Mouse (Mus musculus) mesoderm, embryonic 11.5 days (tissue): ENCODE measurements around the gene Mastl.

Source experiments
- DNase-seq: peaks from one replicate; pipeline ENCODE4 v3.0.0-alpha.2; 2012; ENCODE audit warnings: low read depth, low spot score

Mastl gene

DNA sequence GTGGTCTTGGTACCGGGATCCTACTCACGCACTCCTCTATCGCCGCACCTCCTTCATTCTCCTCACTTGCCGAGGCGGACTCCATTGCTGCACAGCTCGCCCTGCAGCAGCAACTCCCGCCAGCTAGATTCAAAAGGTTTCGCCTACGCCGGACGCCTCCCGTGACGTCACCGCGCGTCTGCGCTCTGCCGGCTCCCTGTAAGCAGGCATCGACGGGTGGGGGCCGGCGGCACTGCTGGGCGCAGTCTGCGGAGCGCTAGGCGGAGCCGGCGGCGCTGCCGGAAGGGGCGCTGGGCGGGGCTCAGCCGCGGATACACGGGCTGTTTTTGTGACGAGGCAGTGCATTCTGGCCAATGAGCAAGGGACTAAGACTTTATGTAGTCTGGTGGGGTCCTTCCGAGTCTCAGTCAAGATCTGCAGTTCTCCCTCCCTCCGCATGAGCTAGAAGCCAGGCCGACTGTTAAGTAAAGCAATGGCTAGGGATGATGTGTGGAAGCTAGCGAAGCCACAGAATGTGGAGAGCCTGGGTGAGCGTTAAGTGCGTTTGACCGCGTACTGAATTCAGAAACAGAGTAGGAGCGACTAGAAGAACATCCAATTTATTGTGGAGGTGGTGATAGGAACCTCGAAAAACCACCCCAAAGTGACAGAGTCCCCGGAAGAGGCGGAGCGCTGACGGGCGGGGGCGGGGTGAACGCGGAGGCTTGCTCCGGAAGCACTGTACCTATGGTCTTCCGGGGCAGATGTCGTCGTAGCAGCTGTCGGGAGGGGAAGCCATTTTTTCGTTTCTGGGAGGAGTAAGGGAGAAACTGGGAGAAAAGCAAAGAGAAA, at the start of gene Mastl, which contains the start of gene Yme1l1:
Gene Mastl (minus strand): TSS at position 248 of the 831 bp plus-strand sequence.
Gene Yme1l1 (plus strand): TSS at position 593 of the 831 bp plus-strand sequence.
- peak; percentile 98 for DNase-seq

DNA sequence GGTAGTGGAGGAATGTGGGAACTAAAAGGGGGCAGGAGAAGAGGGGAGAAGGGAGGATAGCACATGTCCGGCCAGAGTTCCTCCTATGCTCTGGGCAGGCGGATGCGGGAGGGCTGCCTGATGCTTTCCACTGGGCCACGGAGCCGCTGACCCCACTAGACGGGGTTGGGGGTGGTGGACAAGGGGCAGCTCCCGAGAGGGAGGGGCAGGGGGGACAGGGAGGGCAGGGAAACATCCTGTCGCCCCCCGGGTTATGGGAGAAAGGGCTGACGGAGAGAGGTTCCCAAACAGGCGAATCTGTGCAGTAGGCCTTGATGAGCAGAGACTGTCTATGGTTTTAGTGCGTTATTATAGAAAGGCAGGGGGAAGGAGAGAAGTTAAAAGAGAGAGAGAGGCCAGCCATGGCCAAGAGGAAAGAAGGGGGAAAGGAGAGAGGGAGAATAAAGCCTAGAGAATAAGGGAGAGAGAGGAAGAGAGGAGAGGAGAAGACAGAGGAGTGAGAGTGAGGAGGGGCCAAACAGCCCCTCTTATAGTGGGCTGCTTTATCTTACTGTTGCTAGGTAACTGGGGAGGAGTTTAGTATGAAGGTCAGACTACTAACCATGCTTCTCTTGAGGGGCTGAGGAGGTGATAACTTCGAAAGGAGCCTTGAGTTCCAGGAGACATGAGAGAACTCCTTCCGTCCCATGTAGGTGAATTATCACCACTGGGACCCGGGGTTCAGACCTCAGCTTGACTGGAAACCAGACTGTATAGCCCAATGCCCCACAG, 47.3 kb upstream of the Mastl start:
- DNase-seq = no peak

DNA sequence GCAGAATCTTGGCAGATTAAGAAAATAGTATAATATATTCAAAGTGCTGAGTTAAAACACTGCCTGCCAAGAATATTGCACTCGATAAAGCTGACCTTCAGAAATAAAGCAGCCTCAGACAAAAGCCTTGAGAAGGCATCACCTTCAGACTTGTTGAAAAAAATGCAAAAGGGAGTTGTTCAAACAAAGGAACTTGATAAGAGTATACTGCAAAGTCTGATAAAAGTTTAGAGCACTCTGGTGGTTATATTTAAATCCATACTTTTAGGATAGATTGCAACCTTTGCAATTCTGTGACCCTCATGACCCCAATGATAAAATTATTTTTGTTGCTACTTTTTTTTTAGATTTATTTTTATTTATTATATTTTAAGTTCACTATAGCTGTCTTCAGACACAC, 45.2 kb upstream of the Mastl start:
- DNase-seq = no peak

DNA sequence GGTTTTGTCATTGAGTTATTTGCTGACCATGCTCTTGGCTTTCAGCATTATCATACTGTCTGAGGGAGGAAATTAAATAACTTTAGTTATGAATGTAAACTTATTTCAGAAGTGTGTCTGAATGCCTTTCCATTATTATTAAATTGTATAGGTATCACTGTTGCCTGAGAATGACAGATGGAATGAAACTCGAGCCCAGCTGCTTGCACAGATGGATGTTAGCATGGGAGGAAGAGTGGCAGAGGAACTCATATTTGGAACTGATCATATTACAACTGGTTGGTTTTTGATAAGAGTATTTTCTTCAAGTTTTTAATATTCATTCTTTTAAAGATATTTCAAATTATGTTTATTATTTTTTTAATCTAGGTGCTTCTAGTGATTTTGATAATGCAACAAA, 38.5 kb upstream of the Mastl start:
- DNase-seq = no peak

DNA sequence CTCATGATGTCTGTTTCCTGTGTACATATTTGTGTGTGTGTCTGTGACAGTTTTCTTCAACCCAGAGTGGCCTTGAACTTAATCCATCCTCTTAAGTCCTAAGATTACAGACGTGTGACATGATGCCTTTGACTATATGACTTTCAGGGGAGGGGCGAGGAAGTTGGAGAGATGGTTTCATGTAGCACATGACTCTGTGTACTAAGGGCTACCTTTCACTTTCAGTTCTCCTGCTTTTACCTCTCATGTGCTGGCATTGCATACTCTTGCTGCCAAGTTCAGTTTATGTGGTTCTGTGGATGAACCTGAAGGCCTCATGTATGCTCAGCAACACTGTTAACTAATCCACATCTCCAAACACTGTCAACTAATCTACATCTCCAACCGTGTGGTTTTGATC, 16.5 kb upstream of the Mastl start:
- DNase-seq = no peak

DNA sequence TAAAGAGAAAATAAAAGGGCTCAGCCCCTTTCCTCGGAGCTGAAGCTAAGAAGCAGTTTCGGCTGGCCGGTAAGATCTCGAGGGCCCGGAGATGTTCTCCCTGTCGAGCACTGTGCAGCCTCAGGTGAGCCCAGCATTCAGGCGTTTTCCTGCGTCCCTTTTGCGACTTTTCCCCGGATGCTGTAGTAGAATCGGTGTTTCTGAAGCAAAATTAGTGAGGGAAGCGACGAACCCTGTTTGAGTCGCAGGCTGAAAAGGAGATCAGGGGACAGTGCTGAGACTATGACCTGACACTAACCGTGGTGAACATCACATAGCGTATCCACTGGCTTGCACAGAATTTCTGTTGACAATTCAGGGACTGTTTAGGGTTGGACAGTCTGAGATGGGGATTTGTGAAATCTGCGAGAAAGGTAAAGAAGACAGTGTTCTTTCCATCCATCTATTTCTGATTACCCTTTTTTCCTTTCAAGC, 821 bp upstream of the Mastl start:
- DNase-seq = no peak

DNA sequence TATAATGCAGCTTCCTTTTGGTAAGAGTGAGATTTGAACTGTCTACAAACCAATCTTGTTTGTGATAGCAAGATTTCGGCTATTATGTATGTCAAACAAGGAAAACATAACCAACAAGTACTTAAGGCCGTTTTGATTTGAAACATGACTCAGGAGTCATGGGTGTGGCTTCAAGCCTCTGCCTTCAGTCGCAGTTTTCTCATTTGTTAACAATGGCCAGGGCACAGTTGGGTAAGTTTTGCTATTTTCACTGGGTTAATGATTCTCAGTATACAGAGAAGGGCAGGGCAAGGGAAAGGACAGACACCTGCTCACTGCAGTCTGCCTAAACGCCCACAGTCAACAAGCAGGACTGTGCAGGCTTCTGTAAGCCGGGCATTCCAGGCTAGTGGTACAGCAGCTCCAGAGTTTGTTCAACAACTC, 614 bp downstream of the Mastl start:
- DNase-seq = peak; percentile 1

DNA sequence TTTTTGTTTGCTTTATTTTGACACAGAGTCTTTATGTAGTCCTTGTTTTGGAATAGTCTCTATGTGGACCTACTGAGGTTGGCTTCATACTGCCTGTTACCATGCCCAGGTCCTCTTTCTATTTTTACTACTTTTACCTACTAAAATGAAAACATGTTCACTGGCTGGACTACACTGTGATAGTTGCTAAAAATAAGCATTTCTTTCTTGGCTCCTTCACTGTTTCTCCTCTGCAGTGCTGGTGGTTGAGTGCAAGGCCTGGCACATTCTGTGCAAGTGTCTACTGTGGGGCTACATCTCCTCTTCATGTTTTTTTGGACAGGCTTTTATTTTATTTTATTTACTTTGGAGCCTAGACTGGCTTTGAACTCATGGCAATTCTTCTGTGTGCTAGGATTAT, 36.3 kb downstream of the Mastl start:
- DNase-seq = no peak

DNA sequence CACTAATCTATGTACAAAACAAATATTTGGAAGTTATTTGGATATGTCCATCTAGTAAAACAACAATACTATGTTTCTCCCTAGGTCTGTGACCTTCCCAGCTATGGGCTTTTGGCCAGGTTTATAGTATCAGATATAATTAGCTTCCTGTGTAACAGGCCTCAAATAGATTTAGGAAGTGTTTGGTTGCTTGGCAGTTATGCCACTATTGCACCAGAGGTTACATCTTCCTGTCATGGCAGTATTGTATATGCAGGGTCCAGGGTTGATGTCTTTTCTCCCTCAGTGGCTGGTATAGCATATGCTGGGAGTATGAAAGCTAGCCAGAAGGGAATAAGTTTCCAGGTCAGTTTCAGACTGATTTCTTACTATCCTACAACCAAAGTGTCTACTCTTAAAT, 53.6 kb downstream of the Mastl start:
- DNase-seq = no peak

DNA sequence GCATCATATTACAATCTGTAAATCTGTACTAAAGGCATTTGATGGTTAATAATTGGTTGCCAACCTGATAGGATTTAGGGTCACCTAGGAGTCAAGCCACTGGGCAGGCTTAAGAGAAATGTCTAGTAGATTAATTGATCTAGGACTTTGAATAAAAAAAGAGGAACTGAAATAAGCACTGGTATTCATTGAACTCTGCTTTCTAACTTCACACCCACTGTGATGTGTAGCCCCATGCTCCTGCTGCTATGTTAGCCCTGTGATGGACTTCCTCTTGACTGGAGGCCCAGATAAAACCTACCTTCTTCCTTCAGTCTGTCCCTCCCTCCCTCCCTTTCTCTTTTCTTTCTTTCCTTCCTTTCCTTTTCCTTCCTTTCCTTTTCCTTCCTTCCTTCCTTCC, 58.8 kb downstream of the Mastl start:
- DNase-seq = no peak

DNA sequence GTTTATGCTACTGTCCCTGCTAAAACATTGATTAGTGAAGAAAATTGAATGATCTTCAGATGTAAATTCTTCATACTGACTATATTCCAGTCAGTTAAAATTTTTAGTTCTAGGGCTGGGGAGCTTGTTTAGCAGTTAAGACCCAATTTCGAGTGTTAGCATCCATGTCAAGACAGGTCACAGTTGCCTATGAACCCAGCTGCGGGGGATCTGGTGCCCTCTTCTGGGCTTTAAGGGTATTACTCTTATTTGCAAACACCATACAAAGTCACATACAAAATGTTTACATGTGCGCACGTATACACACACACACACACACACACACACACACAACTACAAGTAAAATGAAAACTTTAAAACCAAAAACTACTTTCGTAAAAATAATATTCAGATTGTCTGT, 63.6 kb downstream of the Mastl start:
- peak; percentile 53 for DNase-seq

DNA sequence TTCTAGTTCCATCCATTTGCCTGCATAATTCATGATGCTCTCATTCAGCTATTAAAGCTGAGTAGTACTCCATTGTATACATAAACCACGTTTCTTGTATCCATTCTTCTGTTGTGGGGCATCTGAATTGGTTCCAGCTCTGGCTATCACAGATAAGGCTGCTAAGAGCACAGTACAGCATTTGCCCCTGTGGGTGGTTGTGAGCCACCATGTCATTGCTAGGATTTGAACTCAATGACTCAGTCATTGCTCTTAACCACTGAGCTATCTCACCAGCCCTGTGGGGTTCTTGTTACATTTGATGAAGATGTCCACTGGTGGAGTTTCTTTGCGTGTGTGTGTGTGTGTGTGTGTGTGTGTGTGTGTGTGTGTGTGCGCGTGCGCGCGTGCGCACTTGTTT, 71.3 kb downstream of the Mastl start:
- no peak for DNase-seq

DNA sequence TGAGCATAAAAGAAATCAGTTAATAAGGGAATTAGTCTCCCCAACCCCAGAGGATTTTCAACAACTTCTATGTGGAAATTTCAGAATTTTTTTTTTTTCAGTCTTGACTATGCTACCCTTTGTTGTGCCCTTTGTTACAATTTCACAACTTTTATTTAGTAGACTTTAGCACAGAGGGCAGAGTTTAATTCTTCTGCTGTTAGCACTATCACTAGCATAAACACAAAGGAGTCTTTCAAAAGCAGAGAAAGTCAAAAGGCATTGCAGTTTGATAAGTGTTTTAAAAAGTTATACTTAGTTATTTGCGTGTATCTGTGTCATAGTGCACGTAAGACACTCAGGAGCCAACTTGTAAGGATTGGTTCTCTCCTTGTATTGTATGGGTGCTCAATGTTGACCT, 77.2 kb downstream of the Mastl start:
- no peak for DNase-seq

DNA sequence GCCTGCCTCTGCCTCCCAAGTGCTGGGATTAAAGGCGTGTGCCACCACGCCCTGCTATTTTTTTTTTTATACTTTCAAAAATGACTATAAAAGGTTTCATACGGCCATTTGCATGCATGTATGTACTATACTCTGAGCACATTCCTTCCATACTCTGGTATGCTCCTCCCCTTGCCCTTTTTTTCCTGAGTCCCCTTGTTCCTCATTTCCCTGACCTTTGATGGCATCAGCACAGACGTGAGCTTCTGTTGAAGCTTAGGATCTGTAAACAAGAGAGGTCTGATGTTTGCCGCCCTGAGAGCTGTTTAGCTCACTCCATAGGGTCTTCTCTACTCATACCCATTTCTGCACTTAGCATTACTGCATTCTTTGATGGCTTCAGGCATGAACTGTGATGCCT, 78.1 kb downstream of the Mastl start:
- no peak for DNase-seq

DNA sequence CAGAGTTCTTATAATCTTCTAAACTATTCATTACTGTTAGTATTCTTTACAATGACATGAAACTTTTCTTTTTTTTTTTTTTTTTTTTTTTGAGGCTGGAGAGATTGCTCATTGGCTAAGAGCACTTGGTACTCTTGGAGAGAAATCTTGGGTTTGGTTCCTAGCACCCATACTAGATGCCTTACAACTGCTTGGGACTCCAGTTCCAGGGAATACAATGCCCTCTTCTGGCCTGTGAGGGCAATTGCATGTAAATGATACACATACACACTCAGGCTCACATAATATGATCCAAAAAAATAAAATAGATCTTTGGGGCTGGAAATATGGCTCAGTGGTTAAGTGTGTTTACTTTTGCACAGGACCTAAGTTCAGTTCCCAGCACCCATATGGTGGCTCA, 79.0 kb downstream of the Mastl start:
- no peak for DNase-seq

DNA sequence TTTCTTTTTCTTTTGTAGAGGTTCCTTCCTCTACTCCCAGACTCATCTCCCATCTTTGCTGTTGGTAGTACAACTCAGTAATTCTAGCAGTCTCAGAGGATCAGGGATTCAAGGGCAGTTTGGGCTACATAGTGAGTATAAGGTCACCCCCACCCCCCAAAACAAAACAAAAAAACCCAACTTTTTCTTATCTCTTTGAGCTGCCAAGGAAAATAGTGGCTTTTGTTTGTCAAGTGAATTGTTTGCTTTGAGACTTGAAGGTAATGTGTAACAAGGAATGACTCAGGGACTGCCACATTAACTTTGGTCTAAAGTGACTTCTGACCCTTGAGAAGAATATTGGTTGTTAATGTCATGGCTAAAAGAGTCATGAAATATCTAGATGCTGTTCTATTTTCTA, 80.0 kb downstream of the Mastl start:
- no peak for DNase-seq

DNA sequence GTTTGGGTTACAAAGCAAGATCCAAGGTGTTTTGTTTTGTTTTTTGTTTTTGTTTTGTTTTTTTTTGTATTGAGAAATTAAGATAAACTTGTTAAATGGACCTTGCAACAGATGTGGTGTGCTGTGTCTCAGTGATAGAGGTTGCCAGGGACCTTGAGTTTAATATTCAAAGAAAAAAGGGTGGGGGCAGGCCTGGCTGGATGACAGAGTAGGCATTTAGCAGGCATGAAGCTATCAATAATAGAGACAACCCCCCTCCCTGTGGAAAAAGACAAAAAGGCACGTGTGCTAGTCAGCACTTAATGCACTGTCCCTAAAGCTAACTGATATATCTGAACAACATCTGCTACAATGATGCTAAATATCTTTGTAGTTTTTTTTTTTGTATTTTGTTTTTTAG, 84.4 kb downstream of the Mastl start:
- no peak for DNase-seq

DNA sequence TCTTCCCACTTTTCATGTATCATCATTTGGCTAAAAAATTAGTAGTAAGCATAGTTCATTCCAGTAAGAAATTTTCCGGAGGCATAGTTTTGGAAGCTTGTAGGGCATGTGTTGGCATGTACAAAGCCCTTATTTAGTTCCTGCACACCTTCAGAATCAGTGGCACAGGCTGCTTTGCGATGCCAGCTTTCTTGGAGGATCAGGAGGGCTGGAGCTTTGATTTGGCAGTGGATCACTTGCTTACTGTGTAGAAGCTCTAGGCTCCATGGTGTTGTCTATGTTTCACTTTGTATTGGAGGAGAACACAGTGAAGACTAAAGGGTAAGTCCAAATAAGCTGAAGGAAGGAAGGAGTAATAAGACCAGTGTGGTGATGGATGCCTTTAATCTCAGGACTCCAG, 85.3 kb downstream of the Mastl start:
- no peak for DNase-seq

DNA sequence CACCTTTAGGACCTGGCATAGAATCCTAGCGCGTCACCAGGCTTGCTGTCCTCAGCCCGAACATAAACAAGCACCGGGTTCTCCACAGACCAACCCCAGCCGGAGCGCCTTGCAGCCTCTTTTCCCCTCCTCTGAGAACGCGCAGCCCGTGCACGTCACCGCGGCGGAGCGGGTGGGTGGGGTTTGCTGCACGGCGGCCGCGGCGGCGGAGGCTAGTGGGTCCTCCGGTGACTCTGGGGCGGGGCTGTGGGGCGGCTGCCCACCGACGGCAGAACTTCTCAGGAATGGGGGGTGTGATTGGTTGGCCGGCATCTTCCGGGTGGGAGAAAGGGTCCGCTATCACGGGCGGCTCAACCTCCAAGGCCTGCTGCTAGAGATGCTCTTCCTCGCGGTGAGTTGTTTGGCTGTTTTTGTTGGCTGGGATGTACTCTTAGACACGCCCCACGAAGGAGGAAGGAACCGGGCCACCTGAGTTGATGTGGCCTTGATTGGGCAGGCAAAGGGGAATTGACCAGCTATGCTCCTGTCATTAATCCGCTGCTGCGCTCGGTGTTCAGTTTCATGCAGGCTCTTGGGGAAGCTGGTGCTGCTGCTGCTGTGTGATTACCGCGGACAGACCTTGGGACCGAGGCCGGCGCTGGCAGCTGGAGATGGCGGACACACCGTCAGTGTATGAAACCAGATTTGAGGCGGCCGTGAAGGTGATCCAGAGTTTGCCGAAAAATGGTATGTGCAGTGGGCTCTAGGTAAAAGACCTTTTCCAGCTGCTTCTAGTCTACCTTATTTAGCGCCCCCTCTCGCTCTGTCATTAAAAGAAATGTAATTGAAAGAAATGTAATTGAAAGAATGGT, 86.7 kb downstream of the Mastl start:
- peak; percentile 92 for DNase-seq

DNA sequence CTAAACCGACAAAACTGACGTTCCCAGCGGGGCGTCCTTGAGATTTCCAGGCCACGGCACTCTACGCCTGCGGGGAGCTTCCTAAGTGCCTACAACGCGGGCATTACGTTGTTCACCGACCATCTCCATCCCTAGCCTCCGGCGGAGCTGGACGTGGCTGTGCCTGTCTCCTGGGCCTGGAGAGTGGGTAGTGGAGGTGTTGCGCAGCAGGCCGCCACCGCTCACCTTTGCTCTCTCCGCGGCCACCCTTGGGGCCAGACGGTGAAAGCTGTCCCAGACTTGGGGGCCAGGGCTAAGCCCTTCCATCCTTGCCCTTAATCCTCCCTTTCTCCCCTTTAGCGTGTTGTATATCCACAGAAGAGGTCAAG, 87.5 kb downstream of the Mastl start:
- DNase-seq = no peak

DNA sequence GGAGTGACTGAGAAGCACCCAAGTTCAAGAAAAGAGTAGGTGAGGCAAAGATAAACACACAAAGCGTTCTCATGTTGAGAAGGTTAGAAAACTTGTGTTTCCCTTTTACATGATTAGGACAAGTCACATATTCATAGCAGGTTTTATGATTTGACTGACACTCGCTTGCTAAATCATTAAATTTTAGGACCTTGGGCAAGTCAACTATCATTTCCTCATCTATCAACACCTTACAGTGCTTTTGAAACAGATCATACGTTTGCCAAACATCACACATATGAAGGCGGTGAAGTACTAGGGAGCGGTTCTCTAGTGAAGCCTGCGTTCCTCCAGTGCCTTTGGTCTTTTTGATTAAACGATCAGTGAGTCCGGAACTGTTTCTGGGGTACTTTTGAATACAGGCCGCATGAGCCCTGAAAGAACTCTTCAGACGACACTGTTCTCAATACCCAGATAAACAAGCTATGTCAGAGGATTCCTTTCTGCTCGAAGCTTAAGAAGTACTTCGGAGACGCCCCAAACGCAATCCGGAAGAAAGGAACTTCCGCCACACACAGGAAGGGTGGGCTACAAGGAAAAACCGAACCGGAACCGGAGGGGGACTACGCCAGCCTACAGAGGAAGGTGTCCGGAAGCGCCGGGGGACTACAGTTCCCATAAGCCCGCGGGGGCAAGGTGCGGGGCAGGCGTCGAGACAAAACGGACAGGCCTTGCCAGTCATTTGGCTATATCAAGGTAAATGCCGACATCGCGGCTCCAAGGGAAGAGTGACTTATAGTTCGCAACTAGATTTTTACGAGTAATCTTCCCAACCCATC, 88.1 kb downstream of the Mastl start, which contains the start of gene Acbd5:
Gene Acbd5 (plus strand): TSS at position 616 of the 818 bp plus-strand sequence.
- DNase-seq = peak; percentile 93
